ENCODE assay signal across 32 mouse cellular contexts in the genomic region with DNA sequence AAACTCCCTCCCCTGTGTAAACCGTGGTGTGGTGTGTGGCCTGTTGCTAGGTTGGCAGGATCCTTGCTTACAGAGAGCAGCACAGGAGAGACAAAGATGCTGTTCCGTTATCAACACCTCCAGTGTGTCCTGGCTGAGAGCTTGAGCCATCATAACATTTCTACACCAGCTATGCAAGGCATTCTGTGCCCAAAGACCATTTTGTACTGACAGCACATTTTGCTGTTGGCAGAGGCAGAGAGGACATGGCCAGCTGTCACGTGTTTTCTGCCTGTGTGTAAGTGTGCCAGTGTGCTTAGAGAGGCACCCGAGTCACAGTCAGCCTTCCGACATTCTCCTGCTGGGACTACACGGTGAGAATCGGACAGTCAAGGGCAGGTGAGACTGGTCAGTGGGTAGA. TPM values are rescaled to one million over a fixed set of nuclear protein-coding genes. Genes with fewer than 3 reads are reported as not detected.
DNase-seq lines count a peak whose midpoint lies in the region; ATAC-seq lines count a peak whose summit lies in the region.
"Had no signal": no experiment of that assay in that cellular context is flagged by ENCODE, and none has a peak within 500 bp of the region (broad histone marks: within the 10 kb centered on the region; RNA-seq: fewer than 3 reads in every experiment).

No protein-coding gene starts in this region.

- 72% methylated on average over 7 of the region's 7 CpGs for WGBS in heart, embryonic 11.5 days (ENCODE audit: insufficient replicate concordance)

- H3K4me1 ChIP-seq in heart, embryonic 11.5 days (ENCODE audit: control insufficient read depth, insufficient read depth, low read length): no peaks in the 10 kb centered on the region
- H3K4me1 ChIP-seq: embryonic facial prominence, embryonic 10.5 days; embryonic facial prominence, embryonic 13.5 days; forebrain, embryonic 12.5 days; heart, embryonic 10.5 days; hindbrain, embryonic 10.5 days; hindbrain, embryonic 13.5 days; intestine, embryonic 15.5 days had no signal

- H3K4me2 ChIP-seq in heart, embryonic 11.5 days: no peak overlapping the region
- H3K4me2 ChIP-seq: embryonic facial prominence, embryonic 13.5 days; forebrain, embryonic 15.5 days; hindbrain, embryonic 13.5 days; intestine, embryonic 15.5 days had no signal

- H3K27me3 ChIP-seq in heart, embryonic 11.5 days (ENCODE audit: control insufficient read depth, insufficient read depth, low read length): no peaks in the 10 kb centered on the region
- H3K27me3 ChIP-seq: forebrain, embryonic 15.5 days; hindbrain, embryonic 13.5 days; intestine, embryonic 15.5 days had no signal

- peak; percentile 94 for DNase-seq in heart, adult 11 months
- DNase-seq in heart, adult 9 months (ENCODE audit: low spot score in 2 of 2): peak; percentile 15 to 19
- DNase-seq in heart, postnatal 4 days: no peak
- DNase-seq in adipocyte (ENCODE audit: low spot score): peak; percentile 13
- DNase-seq in spleen, adult 12 weeks (ENCODE audit: low spot score): no peak
- DNase-seq: adrenal gland, adult 8-10 months; adrenal gland, postnatal 25 days; B cell, adult 2 months; cerebellum, adult 11-12 months; cerebellum, adult 8-10 months; cerebellum, postnatal 10 days; cerebellum, postnatal 36 days; embryo, embryonic 11 days; gastrocnemius, adult 2 months; gastrocnemius, postnatal 14 days; kidney, adult 11 months; kidney, adult 8-10 months had no signal

- H3K36me3 ChIP-seq in heart, embryonic 11.5 days (ENCODE audit: control insufficient read depth, insufficient read depth, low read length): no peaks in the 10 kb centered on the region
- H3K36me3 ChIP-seq: embryonic facial prominence, embryonic 10.5 days; embryonic facial prominence, embryonic 13.5 days; forebrain, embryonic 12.5 days; forebrain, embryonic 15.5 days; heart, embryonic 10.5 days; hindbrain, embryonic 10.5 days; hindbrain, embryonic 13.5 days; intestine, embryonic 15.5 days had no signal

- no peak overlapping the region for H3K27ac ChIP-seq in heart, embryonic 11.5 days (ENCODE audit: low read depth, low read length)
- H3K27ac ChIP-seq: embryonic facial prominence, embryonic 10.5 days; embryonic facial prominence, embryonic 13.5 days; forebrain, embryonic 12.5 days; forebrain, embryonic 15.5 days; gastrocnemius, adult 2 months; heart, embryonic 10.5 days; hindbrain, embryonic 10.5 days; hindbrain, embryonic 13.5 days; intestine, embryonic 15.5 days had no signal

- H3K4me3 ChIP-seq in heart, embryonic 11.5 days (ENCODE audit: low read depth, low read length): no peak overlapping the region
- H3K4me3 ChIP-seq: embryonic facial prominence, embryonic 10.5 days; embryonic facial prominence, embryonic 13.5 days; erythroblast, embryonic 14.5 days; forebrain, embryonic 12.5 days; forebrain, embryonic 15.5 days; gastrocnemius, adult 2 months; heart, embryonic 10.5 days; hindbrain, embryonic 13.5 days; intestine, embryonic 15.5 days had no signal

- H3K9me3 ChIP-seq in heart, embryonic 11.5 days (replicated peaks; ENCODE audit: control insufficient read depth, low read length): no peaks in the 10 kb centered on the region
- H3K9me3 ChIP-seq: embryonic facial prominence, embryonic 13.5 days; forebrain, embryonic 12.5 days; forebrain, embryonic 15.5 days; heart, embryonic 10.5 days; hindbrain, embryonic 10.5 days; intestine, embryonic 15.5 days had no signal

- no peak for ATAC-seq in heart, embryonic 11.5 days (replicated peaks; ENCODE audit: insufficient number of reproducible peaks, low FRiP score, low TSS enrichment)
- ATAC-seq: forebrain, embryonic 15.5 days; hindbrain, embryonic 16.5 days; intestine, embryonic 15.5 days had no signal

- no peak overlapping the region for H3K9ac ChIP-seq in heart, embryonic 11.5 days (ENCODE audit: low read depth, low read length)
- H3K9ac ChIP-seq: embryonic facial prominence, embryonic 13.5 days; forebrain, embryonic 12.5 days; forebrain, embryonic 15.5 days; hindbrain, embryonic 13.5 days; intestine, embryonic 15.5 days had no signal

RNA-seq across cellular contexts. Expression of gene Mobp, which starts 52.2 kb away (rescaled TPM):
- not detected in 2 replicates for polyA plus RNA-seq in heart, embryonic 11.5 days (2014; fragmentation: Nextera tagmentation; extraction: Ambion mirVana)
- total RNA-seq in heart, postnatal 4 days (2021): not detected
- total RNA-seq: gastrocnemius, adult 2 months; gastrocnemius, postnatal 4 days; heart, postnatal 10 days; MEL had no signal
- polyA plus RNA-seq: embryonic facial prominence, embryonic 13.5 days; erythroblast, embryonic 14.5 days; heart, embryonic 10.5 days; heart, embryonic 14.5 days; hindbrain, embryonic 13.5 days had no signal

Comparison
In these comparisons a context has a peak if more than half of its experiments do, and no peak if none do; other contexts are left out.
1. DNase-seq: peak in heart, adult 11 months (single experiment), heart, adult 9 months (2 of 2) and adipocyte (single experiment); none in heart, postnatal 4 days (single experiment) and spleen, adult 12 weeks (single experiment).